Mouse (Mus musculus) colon, adult 2 months (tissue): ENCODE results near the gene Mapk14. TPM values are rescaled to one million over a fixed set of nuclear protein-coding genes. Genes with fewer than 3 reads are reported as not detected.

ENCODE experiments used
- polyA plus RNA-seq: library from polyadenylated mRNA; depleted of rRNA; stranded (reverse); fragments of >200 nt; gene quantifications from 2 replicates; pipeline ENCODE4 v1.2.3, GENCODE M21; 2012; rRNA removed

Gene Mapk14
- 61.2 and 72.0 TPM in 2 replicates for polyA plus RNA-seq

DNA sequence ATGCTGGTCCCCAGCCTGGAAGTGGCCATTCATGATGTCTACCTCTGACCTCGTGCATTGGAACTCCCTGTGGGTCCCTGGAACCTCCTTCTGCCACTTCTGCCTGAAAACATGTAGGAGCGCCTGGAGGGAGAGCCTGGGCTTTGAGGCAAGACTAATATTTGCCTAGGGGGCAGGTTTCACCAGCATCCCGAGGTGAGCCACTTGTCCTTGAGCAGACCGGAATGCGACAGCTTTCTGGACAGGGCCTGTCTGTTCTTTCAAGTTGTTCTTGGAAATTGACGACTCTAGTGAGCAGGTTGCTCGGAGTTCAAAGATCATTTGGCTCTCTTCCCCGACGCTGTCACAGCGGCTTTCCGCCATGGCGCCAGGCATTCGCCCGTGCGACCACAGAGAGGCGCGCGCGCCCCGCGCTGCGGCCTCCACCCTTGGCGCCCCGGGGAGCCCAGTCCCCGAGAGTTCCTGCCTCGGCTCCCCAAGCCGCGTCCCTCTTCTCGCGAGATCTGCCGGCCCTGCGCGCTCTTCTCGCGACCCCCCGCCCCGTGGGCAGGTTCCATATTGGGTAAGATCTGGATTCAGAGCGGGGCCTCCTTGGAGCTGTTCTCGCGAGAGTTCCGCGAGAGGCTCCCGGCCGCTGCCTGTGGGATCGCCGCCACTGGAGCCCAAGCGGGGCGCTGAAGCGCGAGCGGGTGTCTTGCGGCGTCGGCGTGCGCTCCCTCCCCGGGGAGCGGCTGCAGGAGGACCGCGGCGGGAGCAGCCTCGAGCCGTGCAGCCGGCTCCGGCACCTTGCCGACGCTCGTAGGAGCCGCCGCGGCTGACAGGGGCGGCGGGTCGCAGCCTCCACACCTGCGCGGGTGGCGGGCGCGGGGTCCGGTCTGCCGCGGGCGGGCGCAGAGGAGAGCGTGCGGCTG is at the start of gene Mapk14:
TSS of gene Mapk14 (plus strand) at position 554 of the 911 bp plus-strand sequence.

GRCm38 (mm10) chr17:28689586-28690283 is 1.4 kb upstream of the Mapk14 start, which contains the start of gene Slc26a8:
Slc26a8 (minus strand) TSS chr17:28690233.

GRCm38 (mm10) chr17:28725783-28726182 is 34.7 kb downstream of the Mapk14 start, which contains the start of gene AC170998.1:
AC170998.1 (plus strand) TSS chr17:28726083.

GRCm38 (mm10) chr17:28769121-28769874 is 78.2 kb downstream of the Mapk14 start, which contains the start of gene Mapk13:
Mapk13 (plus strand) TSS chr17:28769297.

Other genes with a start within 250 kb of the Mapk14 start
- gene Fkbp5, start 173.8 kb upstream of the Mapk14 start, polyA plus RNA-seq = 48.6 and 72.9 TPM in 2 replicates
- gene Armc12, start 160.5 kb upstream of the Mapk14 start, polyA plus RNA-seq = not detected in 2 replicates
- gene Clpsl2, start 141.9 kb upstream of the Mapk14 start, polyA plus RNA-seq = not detected in 2 replicates
- 161 and 4,635 TPM in 2 replicates for gene Clps, start 130.6 kb upstream of the Mapk14 start, polyA plus RNA-seq
- gene Lhfpl5, start 115.7 kb upstream of the Mapk14 start, polyA plus RNA-seq = 1.3 and 1.5 TPM in 2 replicates
- gene Srpk1, start 68.6 kb upstream of the Mapk14 start, polyA plus RNA-seq = 15.2 and 19.0 TPM in 2 replicates
- 0.38 and 0.73 TPM in 2 replicates for gene Slc26a8, start 1.1 kb upstream of the Mapk14 start, polyA plus RNA-seq
- 0.66 TPM in 1 of 2 replicates, not detected in the other for gene AC170998.1, start 34.8 kb downstream of the Mapk14 start, polyA plus RNA-seq
- 225 and 282 TPM in 2 replicates for gene Mapk13, start 78.0 kb downstream of the Mapk14 start, polyA plus RNA-seq
- gene Brpf3, start 109.8 kb downstream of the Mapk14 start, polyA plus RNA-seq = 98.6 and 106 TPM in 2 replicates
- 1.2 and 2.4 TPM in 2 replicates for gene Pnpla1, start 167.1 kb downstream of the Mapk14 start, polyA plus RNA-seq
- gene 4930539E08Rik, start 224.0 kb downstream of the Mapk14 start, polyA plus RNA-seq = 52.7 and 52.9 TPM in 2 replicates